Mouse (Mus musculus): ENCODE data around the gene Gm48552.

Gene Gm48552

DNA sequence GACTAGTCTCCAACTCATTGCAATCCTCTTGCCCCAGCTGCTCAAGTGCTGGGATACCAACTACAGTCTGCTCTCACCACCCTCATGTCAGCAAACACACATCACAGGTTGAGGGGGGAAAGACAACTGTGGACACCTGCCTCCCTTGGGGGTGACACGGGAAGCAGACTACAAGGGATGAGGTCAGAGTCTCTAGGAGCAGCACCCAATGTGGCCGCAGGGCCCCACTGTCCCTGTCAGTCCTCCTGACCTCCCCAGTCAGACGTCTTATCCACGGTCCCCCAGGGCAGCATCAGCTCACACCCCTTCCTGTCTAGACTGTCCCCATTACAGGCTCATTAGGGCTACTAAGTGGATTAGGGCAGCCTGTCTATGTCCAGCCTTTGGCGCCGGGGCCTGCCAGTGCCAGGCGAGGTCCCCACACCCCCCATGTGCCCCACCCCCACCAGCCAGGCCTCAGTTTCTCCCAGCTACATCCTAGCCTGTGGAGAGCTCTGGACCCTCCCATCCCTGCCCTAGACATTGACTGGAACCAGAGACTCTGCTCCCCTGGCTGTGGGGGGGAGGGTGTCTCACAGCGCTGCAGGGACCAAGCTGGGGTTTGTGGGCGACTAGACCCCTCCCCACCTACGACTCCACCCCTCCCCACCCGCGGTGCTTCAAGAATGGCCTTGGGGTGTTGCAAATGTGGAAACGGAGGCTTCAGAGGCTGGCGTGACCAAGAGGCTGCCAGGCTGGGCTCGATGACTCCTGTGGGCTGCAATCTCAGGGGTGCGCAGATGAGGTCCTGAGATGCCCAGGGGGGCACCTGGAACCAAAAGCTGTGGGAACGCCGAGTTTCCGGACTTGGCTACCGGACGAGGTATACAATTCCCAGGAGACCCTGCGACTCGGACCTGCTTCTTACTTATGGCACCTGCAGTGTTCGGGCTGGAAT is 18.0 kb downstream of the Gm48552 start:
- DNase-seq (ENCODE audit: inconsistent ontology term) = no peak

DNA sequence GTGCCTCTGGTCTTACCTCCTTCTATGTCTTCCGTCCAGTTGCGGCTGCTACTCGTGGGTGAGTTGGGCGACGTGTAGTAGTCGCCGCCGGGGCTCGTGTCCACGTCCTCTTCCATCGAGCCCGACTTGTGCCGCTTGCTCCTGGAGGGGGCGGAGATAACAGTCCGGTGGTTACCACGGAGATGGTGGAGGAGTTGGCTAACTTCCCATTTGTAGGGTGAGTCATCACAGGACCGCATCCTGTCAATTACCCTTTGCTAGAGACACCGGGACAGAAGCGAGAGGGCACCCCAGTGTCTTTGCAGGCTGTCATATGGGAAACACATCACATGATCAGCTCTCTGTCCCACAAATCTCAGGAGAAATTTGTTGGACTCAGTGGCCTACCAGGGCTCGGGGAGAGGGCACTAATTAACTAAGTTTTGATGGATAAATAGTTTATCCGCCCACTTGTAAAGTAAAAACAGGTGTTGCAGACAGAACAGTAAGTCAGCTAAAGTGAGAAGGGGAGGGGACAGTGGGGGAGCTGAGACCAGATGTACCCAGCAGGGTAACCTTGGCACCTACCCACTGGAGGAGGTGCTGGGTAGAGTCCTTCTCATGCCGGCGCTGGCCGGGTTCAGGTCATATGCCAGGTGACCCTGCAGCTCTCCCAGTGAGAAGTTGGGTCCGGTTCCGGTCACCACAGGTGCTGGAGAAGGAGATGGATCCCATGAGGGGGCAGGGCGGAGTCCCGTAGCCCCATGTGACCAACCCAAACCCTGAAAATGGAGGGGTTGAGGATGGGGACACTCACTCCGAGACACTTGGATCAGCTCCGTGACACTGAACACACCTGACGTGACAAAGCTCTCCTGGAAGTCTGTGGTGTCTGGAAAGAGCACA is 19.0 kb downstream of the Gm48552 start:
- DNase-seq (ENCODE audit: inconsistent ontology term) = peak; percentile 95

DNA sequence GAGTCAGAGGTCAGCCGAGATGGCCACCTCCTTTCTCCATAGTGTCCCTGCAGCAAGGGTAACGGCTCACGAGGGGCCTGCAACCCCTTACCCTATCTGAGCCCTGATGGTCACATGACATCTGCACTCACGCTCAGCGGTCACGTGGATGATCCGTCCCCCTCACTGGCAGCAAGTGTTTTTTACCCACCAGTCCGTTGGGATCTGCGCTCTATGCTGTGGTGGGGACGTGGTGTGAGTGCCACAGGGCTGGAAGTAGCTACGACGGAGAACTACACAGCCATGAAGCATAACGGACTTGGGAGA is 19.6 kb downstream of the Gm48552 start:
- DNase-seq (ENCODE audit: inconsistent ontology term) = no peak

DNA sequence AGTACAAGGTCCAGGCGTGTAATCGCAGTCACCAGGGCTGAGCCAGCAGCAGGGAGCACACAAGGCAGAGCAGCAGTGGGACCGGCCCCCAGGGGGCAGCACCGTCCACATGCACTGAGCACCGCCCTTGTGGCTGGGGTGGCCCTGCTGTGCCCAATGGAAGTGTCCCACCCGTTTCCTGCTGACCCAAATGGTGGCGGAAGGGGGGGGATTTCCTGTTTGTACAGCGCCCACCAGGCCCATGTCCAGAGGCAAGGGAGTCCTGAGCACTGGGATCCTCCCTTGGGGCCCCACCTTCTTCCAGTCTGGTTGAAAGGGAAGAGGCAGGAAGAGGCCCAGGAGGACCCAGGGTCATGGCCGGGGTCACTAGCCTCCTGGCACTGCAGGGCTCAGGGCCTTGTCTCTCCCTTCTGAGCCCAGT is 20.1 kb downstream of the Gm48552 start:
- peak; percentile 91 for DNase-seq (ENCODE audit: inconsistent ontology term)

DNA sequence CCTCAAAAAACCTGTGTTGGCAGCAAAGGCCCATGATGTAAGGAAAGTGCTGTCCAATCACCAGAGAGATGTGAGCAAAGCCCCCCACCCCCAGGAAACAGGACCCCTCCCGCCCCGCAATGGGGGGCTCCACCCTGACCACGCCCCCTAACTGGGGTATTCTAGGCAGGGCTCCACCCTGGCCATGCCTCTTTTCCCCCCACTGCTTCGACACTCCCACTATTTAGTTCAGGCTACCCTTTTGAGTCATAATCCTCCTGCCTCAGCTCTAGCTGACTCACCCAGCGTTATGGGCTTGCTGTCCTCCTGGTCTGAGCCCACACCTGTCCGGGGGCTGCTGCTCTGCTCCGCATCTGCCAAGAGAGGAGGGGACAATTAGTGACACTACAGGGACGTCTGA is 20.5 kb downstream of the Gm48552 start:
- DNase-seq (ENCODE audit: inconsistent ontology term) = no peak

DNA sequence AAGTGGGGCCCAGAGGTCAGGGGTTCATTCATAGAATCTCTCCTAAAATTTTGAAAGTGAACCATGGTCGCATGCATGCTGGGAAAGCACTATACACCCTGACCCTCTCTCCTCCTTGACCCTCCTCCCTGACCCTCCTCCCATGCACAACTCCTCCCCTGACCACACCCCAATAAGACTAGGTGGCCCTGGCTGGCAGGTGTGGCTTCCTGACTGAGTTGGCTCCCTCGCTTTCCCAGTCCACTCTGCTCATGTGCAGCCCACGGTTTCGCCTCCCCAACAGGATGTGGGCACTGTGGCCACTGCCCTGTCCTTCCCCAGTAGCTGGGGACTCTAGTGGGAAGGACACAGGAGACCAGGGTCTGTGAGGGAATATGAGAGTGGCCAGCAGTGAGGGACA is 21.5 kb downstream of the Gm48552 start:
- no peak for DNase-seq (ENCODE audit: inconsistent ontology term)

DNA sequence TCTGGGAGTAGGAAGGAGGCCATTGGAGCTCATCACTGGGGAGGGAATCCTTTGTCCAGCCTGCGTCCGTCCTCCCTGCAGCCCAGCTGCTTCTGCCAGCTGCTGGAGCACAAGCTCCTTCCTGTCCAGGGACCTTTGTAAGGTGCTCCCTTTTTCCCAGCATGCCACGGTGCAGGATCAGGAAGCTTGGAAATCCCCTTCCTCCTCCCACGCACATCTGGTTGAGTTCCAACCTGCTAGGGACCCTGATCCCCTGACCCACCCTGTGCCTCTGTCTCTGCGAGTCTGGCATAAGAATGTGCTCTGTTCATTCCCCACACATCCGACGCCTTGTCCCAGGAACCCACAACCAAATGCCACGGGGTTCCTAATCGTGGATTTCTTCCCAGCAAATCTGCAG is 22.2 kb downstream of the Gm48552 start:
- DNase-seq (ENCODE audit: inconsistent ontology term) = no peak

DNA sequence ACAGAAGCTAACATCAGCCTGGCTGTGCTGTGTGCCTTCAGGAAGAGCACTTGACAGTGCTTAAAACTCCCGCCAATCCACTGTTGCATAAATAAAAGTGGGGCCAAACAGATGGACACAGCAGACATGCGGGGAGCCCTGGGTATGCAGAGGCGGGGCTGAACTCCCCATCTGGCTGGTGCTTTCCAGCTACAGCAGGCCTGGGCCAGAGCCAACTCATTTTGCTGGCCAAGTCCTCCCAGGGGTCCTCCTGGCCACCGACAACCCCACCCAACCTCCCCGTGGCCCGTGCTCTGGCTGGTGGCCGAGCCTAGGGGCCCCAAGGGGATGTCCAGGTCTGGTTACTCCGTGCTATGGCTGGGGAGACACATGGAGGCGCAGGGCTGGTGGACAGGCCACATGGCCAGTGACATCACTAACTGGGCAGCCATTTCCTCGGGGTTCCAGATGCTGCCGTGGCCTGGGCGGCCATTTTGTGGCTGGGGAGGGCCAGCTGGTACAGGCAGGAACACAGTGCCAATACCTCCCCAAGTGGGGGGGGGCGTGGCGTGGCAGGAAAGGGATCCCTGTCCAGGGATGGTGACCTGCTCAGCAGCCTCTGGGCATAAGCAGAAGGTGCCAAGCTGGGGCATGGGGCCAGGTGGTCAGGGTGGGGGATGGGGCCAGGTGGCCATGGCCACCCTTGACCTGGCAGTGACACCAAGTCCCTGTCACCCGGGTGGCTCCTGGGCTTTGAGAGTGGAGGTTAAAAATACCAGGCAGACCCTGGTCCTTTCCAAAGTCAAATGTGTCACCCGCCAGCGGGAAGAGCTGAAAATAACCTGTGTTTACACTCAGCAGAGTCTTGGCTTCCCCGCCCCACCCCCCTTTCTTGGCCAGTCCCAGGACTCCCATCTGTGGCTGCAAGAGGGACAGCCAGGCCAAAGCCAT is 22.9 kb downstream of the Gm48552 start:
- DNase-seq (ENCODE audit: inconsistent ontology term) = peak; percentile 87

DNA sequence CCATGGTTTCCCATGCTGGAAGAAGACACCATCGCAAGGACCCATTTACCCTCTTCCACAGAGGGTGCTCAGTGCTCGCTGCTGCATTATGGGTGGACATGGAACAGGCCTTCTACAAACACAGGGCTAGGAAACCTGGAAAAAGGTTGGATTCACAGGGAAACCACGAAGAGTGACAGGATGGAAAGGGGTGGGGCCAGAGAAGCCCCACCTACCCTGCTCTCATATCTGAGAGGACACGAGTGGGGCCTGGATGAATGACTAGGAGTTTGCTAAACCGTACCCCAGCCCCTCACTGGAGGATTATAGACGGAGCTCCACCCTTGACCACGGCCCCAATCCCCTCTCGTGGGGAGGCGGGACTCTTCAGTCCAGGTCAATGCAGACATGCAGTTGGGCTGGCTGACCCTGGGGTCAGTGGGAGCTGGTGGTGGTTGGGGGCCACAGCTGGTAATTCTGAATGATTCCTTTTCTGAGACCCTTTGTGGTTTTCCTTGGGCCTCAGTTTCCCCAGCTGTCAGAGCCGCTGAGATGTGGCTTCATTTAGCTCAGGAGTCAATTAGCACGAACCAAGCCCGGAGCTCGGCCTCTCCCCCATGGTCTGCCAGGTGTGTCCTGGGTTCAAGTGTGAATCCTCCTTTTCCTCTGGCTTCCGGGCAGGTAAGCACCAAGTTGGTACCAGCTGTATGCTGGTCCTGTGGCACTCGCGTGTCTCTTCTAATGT is 23.9 kb downstream of the Gm48552 start:
- DNase-seq (ENCODE audit: inconsistent ontology term) = no peak

DNA sequence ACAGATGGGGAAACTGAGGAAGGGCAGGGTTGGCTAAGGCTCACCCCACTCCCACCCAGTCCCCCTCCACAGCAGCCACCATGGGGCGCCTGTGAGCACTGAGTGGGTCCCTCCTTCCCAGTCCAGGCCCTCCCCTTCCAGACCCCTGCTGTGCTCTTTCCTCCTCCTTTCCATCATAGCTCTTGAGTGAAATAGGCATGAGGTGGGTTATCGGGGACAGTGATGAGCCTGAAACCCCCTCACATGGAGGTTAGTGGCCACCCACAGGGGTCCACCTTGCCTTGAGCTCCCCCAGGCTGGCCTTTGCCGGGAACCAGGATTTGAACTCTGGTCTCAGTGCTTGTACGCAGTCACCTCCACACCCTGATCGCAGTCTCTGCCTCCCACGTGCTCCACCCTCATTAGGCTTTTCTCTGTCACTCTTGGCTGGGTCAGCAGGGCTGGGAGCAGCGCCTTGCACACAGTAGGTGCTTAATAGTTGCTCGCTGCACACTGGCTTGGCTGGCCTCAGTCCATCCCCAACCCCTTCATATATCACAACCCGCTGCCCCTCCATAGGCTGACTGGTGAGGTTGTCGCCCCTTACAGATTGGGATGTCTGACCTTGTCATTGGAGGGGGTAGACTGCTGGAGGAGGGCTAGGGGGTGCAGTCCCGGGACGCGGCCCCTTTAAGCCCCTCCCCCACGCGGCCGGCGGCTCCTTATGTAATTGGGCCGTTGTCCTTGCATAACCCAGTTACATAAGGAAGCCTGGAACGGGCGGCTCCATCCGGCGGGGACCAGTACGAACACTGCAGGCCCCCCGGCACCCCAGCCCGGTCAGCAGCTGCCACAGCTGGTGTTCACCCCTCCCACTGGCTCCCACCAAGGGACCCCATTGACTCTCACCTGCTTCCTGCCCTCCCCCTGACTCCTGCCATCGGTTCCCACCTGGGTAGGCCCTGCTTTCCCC is 24.8 kb downstream of the Gm48552 start:
- DNase-seq (ENCODE audit: inconsistent ontology term) = peak; percentile 88

DNA sequence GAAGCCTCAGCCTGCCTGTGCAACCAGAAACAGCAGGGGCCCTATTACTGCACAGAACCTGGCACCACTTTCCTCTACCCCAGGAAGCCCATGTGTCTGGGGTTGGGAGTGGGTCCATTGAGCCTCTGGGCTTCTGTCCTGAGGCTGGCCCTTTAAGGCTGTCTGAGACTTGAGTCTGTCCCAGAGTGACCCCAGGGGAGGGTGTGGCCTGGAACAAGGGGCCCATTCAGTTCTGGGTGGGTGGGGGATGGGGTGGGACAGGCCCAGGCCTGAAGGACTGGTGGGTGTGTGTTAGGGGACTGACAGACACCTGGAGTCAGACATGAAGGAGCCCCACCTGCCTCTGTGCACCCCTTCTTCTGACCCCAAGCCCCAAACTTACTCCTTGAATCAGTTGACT is 25.9 kb downstream of the Gm48552 start:
- DNase-seq (ENCODE audit: inconsistent ontology term) = peak; percentile 93

DNA sequence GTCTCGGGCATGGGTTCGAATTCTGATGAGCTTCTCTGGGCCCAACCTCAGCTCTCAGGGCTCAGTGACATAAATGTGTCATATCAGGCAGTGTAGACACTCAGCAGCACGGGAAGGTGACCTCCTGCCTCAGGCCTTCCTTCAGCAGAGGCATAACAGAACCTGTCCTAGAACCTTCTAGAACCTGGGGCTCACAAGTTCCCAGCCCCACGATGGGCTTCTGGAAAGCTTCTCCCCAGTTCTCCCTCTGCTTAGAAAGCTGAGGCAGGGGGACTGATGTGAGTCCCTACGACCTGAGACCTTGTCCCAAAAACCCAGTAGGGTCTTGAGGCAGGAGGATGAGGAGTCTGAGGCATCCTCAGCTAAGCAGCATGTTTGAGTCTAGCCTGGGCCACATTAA is 26.3 kb downstream of the Gm48552 start:
- no peak for DNase-seq (ENCODE audit: inconsistent ontology term)

DNA sequence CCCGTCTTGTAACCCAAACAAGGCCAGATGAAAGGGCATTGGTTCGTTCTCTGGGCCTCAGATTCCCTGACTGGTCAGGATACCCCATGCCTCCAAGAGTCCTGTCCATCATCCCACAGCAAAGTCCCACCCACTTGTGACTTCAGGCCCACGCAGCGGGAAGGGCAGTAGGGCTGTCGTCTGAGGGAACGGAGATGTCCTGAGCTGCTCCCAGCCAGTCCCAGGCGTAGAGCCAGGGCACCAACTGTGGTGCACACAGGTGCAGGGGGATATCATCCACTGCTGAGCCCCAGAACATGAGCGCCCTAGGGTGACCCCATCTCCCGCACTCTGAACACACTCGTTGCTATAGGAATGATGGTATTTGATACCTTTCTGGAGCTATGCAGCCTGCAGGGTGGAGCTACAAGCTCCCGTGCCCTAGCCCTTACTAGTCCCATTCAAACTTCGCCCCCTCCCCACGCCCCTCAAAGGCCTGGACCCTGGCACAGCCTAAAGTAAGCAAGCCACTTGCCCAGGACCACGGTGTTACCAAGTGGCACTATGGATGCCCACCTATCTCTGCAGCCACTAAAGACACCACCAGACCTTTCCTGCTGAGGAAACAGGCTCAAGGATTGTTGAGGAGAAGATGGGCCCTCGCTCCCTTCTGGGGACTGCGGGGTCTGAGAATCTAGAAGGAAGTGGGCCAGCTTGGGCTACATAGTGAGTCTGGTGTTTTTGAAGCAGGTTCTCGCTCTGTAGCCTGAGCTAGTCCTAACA is 26.9 kb downstream of the Gm48552 start:
- peak; percentile 57 for DNase-seq (ENCODE audit: inconsistent ontology term)

DNA sequence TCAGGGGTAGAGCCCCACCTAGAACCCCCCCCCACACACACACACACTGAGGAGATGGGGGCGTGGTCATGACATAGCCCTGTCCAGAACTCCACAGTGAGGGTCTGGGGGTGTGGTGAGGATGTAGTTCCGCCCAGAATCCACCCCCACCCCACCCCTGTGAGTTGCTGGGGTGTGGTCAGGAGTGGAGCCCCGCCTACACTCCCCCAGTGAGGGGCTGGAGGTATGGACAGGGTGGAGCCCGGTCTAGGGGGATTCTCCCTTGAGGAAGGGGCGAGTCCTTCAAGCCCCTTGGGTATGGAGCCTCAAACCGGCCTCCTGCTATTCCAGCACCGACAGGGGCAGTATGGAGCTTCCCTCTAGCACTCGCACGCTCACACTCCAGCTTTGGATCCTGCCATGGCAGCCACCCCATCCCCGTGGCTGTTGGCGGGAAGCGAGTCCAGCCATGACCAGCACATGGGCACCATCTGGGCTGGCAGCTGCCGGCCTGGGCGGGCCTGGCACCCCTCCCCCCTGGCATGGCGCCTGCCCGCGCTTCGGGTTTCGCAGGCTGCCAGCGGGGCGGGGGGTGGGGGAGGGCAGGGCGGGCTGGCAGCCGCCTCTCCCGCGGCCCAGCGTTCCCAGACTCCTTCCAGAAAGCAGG is 27.9 kb downstream of the Gm48552 start:
- peak; percentile 94 for DNase-seq (ENCODE audit: inconsistent ontology term)

DNA sequence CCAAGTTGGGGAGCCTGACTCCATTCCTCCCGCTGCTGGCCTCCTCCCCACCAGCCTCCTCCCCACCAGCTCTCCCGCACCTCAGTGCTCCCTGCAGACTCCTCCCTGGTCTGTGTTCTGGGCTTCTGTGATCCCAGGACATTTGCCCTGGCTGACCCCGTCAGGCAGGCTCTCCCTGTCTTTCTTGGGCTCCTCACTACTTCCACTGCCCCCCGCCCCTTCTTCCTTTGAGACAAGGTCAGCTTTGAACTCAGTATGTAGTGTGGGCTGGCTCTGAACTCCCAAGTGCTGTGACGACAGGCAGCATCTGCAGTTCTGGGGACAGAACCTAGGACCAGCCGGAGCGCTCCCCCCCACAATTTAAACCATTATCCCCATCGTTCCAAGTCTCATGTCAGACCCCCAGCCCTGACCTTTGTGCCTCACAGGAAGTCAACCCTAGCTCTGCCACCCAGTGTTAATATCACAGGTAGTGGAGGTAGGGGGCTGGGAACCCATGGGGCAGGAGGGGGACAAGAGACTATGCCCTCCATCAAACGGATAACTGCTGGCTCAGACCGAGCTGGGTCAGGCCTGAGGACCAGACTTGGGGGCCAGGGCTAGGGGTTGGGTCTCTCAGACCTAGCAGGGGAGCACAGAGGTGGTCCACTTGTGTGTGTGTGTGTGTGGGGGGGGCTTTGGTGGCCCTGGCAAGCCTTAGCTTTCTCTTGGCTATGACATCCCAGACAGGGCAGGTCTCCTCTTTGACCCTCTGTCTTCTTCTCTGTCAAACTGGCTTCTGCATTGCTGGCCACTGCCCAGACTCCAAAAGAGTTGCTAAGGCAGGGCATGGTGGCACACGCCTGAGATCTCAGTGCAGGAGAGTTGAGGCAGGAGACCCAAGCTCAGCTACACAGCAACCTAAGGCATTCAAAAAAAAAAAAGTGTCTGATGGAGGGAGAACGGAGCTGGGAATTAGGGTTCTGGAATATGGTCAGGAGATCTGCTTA is 28.7 kb downstream of the Gm48552 start:
- DNase-seq (ENCODE audit: inconsistent ontology term) = no peak

DNA sequence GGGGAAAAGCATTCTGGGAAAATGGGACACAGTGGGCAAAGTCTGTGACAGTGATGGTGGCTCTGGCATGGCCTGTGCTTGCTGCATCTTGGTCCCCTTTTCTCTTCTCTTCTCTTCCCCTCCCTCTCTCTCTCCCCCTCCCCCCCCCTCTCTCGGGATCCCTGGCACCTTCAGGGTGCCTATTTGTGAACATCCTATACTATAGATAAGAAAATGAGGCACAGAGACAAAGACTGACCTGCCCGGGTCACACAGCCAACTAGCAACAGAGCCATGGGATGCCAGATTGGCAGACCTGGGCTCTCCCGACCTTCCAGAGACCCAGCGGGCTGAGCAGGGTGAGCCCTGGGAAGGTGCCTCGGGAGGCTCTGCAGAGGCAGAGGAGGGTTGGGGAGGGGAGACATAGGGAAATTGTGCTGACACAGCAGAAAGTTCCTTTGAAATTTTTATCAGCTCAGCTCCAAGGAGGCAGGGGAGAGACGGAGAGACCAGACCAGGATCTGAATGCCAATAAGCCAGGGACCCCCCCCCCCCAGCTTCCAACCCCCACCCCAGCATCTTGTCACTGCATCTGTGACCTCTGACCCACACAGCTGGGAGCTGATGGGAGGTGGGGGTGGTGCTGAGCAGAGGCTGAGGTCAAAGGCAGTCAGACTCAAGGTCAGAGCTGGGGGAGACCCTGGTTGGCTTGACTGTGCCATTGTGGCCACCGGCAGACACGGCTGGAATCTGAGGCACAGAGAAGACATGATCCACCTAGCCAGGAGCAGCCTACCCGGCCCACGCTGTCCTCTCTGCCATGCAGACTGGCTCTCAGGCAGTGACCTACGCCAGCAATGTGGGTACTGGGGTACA is 29.6 kb downstream of the Gm48552 start:
- DNase-seq (ENCODE audit: inconsistent ontology term) = no peak
